ENCODE assay signal across 29 mouse cellular contexts in genomic region chr19:9043123-9043522, GRCm38 (mm10). TPM values are rescaled to one million over a fixed set of nuclear protein-coding genes. Genes with fewer than 3 reads are reported as not detected.
DNase-seq lines count a peak whose midpoint lies in the region; ATAC-seq lines count a peak whose summit lies in the region.
"Had no signal": no experiment of that assay in that cellular context is flagged by ENCODE, and none has a peak within 500 bp of the region (broad histone marks: within the 10 kb centered on the region; RNA-seq: fewer than 3 reads in every experiment).

No protein-coding gene starts in this region.

- no peaks in the 10 kb centered on the region for H3K27me3 ChIP-seq in midbrain, embryonic 11.5 days (ENCODE audit: control insufficient read depth, insufficient read depth, low read length)
- H3K27me3 ChIP-seq: CH12.LX, Patski had no signal

- no peaks in the 10 kb centered on the region for H3K4me1 ChIP-seq in midbrain, embryonic 11.5 days (ENCODE audit: control insufficient read depth, insufficient read depth, low read length)

- H3K27ac ChIP-seq in midbrain, embryonic 11.5 days (ENCODE audit: low read depth, low read length) = no peak overlapping the region

- DNase-seq in retina, postnatal 1 day = peak; percentile 18
- DNase-seq in retina, embryonic 14.5 days (ENCODE audit: low spot score) = no peak
- peak; percentile 96 for DNase-seq in Muller cell, postnatal 12 days (ENCODE audit: inconsistent ontology term)
- DNase-seq in NIH3T3 (ENCODE audit: low read depth) = peak; percentile 55
- no peak for DNase-seq in layer of hippocampus, adult 18-20 months (ENCODE audit: low spot score in 2 of 2)
- no peak for DNase-seq in midbrain, embryonic 11.5 days (ENCODE audit: low spot score, missing footprints)
- DNase-seq: adrenal gland, adult 2 months; adrenal gland, adult 8-10 months; adrenal gland, postnatal 10 days; adrenal gland, postnatal 14 days; adrenal gland, postnatal 25 days; adrenal gland, postnatal 36 days; B cell, adult 2 months; cerebellum, adult 11 months; cerebellum, adult 11-12 months; cerebellum, adult 18-20 months; cerebellum, adult 2 months; cerebellum, adult 8-10 months had no signal

- H3K36me3 ChIP-seq in midbrain, embryonic 11.5 days (ENCODE audit: control insufficient read depth, insufficient read depth, low read length) = no peaks in the 10 kb centered on the region
- H3K36me3 ChIP-seq: G1E had no signal

- H3K4me2 ChIP-seq in midbrain, embryonic 11.5 days = no peak overlapping the region

- no peak for ATAC-seq in midbrain, embryonic 11.5 days (ENCODE audit: low FRiP score)
- ATAC-seq: activated CD4-positive, CD25-positive, alpha-beta regulatory T cell, adult 4 months; CD4-positive, CD25-positive, alpha-beta regulatory T cell, adult 4 months; Patski had no signal

- no peaks in the 10 kb centered on the region for H3K9me3 ChIP-seq in midbrain, embryonic 11.5 days (ENCODE audit: control insufficient read depth, low read length)
- H3K9me3 ChIP-seq: G1E had no signal

- H3K4me3 ChIP-seq in midbrain, embryonic 11.5 days (ENCODE audit: low read depth, low read length) = no peak overlapping the region

- H3K9ac ChIP-seq in midbrain, embryonic 11.5 days (ENCODE audit: low read length) = no peak overlapping the region

- WGBS in midbrain, embryonic 11.5 days = 86% methylated on average over 1 of the region's 1 CpGs

RNA-seq across cellular contexts. Expression of gene Scgb1a1, which starts 44.6 kb away (rescaled TPM):
- total RNA-seq in layer of hippocampus, adult 18-20 months (2021) = not detected
- polyA plus RNA-seq in midbrain, embryonic 11.5 days (2014; fragmentation: Nextera tagmentation; extraction: Ambion mirVana) = not detected in 2 replicates
- total RNA-seq: adrenal gland, adult 18-20 months; adrenal gland, adult 2 months; adrenal gland, postnatal 25 days; adrenal gland, postnatal 36 days; adrenal gland, postnatal 4 days; CH12.LX; ES-E14; G1E; MEL had no signal
- polyA plus RNA-seq: activated CD4-positive, CD25-positive, alpha-beta regulatory T cell, adult 4 months; adrenal gland, adult 2 months; brain, embryonic 14.5 days; C2C12; CD4-positive, CD25-positive, alpha-beta regulatory T cell, adult 4 months; cerebellum, adult 2 months; G1E; Patski had no signal

RNA-seq across cellular contexts. Expression of gene Ahnak, which starts 54.0 kb away (rescaled TPM):
- 10 to 100 TPM; 18.1 to 19.9 TPM for total RNA-seq in layer of hippocampus, adult 18-20 months (2021)
- polyA plus RNA-seq in midbrain, embryonic 11.5 days (2014; fragmentation: Nextera tagmentation; extraction: Ambion mirVana) = 5.0 and 6.3 TPM in 2 replicates

Comparison
In these comparisons a context has a peak if more than half of its experiments do, and no peak if none do; other contexts are left out.
1. DNase-seq: peak in retina, postnatal 1 day (single experiment), Muller cell, postnatal 12 days (single experiment) and NIH3T3 (single experiment); none in retina, embryonic 14.5 days (single experiment), layer of hippocampus, adult 18-20 months (0 of 2) and midbrain, embryonic 11.5 days (single experiment).